Mouse (Mus musculus) embryonic facial prominence, embryonic 10.5 days (tissue): Measurements from ENCODE around the gene Tent5b. TPM values are rescaled to one million over a fixed set of nuclear protein-coding genes. Genes with fewer than 3 reads are reported as not detected.
"Not testable (repeated sequence)": the region's sequence is repeated elsewhere in the genome, so short reads cannot be mapped to it uniquely, and the experiment has no call there.

Experiments
- DNase-seq: peaks from one replicate; pipeline ENCODE4 v3.0.0-alpha.2; 2017; ENCODE audit warnings: low spot score
- H3K27ac ChIP-seq: fragments of 300-500 bp; sonication (generic); replicated peaks from 2 replicates; pipeline ENCODE4 v1.5.1; 2016; ENCODE audit warnings: mild to moderate bottlenecking
- H3K27me3 ChIP-seq: fragments of 300-500 bp; sonication (generic); replicated peaks from 2 replicates; pipeline ENCODE4 v1.6.1; 2016; ENCODE audit warnings: low read depth, mild to moderate bottlenecking; ENCODE audit not compliant: poor library complexity, severe bottlenecking
- H3K36me3 ChIP-seq: fragments of 300-500 bp; sonication (generic); replicated peaks from 2 replicates; pipeline ENCODE4 v1.6.1; 2016; ENCODE audit warnings: mild to moderate bottlenecking, moderate library complexity
- H3K4me1 ChIP-seq: fragments of 300-500 bp; sonication (generic); 2 replicates; pipeline ENCODE4 v1.6.1; 2016
- H3K4me3 ChIP-seq: fragments of 300-500 bp; sonication (generic); 2 replicates; pipeline ENCODE4 v1.5.1; 2016; ENCODE audit warnings: mild to moderate bottlenecking, moderate library complexity
- H3K9me3 ChIP-seq: fragments of 300-500 bp; sonication (generic); 2 replicates; pipeline ENCODE4 v1.6.1; 2016; ENCODE audit warnings: mild to moderate bottlenecking
- WGBS: fragments of 180-500 bp; shearing (Covaris S2); methylation state at CpG from one replicate; pipeline ENCODE4 v1.1.7; 2016; 5-methylcytosine and 5-hydroxymethylcytosine counted together
- polyA plus RNA-seq: library from polyadenylated mRNA; unstranded; fragments of >200 nt; fragmentation: Nextera tagmentation; extraction: Ambion mirVana; gene quantifications from 2 replicates; pipeline ENCODE4 v1.2.1, GENCODE M21; 2016

The Tent5b gene
- polyA plus RNA-seq, 1 experiment from 2014 or later, result 1.0 TPM

DNA sequence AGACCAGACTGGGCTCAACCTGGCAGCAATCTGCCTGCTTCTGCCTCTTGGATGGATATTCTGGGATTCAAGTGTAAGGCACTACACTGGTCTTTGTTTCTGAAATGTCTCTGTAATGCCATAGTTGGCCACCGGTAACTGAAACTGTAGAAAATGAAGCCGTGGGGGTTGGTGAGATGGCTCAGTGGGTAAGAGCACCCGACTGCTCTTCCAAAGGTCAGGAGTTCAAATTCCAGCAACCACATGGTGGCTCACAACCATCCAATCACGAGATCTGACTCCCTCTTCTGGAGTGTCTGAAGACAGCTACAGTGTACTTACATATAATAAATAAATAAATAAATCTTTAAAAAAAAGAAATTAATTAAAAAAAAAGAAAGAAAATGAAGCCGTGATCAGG is 32.6 kb downstream of the Tent5b start:
- H3K27ac ChIP-seq, H3K36me3 ChIP-seq, H3K4me3 ChIP-seq, H3K4me1 ChIP-seq, DNase-seq, H3K9me3 ChIP-seq: not testable (repeated sequence)
- H3K27me3 ChIP-seq, result peaks cover 29% of the 10 kb centered on the region
- WGBS, result 42% methylated on average over 5 of the region's 5 CpGs

DNA sequence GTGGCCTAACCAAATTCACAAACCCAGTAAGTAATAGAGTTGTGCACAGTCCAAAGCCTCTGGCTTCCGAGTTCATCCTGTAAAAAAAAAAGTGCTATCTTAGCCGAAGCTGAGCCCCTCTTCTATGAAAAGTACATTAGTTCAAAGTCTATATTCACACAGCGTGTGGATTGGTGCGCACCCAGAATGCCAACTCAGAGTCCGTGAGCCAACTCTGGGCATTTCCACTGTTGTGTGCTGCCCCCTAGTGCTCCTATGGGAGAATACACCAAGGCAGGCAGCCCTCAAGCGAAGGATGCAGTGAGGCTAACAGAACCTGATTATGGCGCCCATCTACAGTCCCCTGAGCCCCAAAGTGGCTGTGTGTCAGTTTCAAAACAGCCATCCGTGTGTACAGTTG is 33.0 kb downstream of the Tent5b start:
- WGBS, result 15% methylated on average over 8 of the region's 8 CpGs
- DNase-seq, result peak; percentile 76
- Histone ChIP-seq H3K9me3 (no peaks in the 10 kb centered on the region), H3K4me1 (no peaks in the 10 kb centered on the region), H3K27ac (no peak overlapping the region), H3K27me3 (peaks cover 31% of the 10 kb centered on the region), H3K4me3 (no peak overlapping the region), H3K36me3 (no peaks in the 10 kb centered on the region)

DNA sequence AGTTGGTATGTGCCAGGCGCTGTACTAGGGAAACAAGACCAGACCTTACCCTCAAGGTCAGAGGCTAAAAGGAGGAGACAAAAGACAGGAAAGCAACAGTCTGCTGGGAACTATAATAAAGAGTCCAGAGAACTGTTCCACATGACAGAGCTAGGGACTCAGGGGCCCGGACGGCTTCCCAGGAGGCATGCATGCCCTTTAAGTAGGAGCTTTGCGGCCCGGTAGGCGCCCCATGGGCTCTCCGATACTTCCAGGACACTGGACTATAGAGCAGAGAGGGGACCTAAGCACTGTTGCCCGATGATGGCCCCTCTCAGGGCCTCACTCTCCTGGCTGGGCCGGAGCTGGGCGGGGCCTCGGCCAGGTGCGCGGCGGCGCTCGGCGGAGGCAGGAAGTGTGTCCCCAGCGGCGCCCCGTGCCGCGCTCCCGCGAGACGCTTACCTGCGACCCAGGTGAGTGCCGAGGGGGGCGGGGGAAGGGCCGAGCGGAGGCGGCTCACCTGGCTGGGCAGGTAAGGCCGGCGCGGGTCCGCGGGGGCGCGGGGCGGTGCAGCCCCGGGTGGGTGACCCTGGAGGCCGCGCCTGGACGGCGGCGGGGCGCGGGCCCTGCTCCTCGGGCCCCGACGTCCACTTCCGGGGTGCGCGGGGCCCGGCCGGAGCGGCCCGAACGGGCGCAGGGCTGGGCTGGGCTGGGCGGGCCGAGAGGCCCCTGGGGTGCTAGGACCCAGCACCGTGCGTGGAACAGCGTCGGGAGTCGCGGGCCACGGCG is 38.9 kb downstream of the Tent5b start, which contains the start of gene Kdf1:
Gene Kdf1 (plus strand): TSS at position 363 of the 768 bp plus-strand sequence.
- peaks cover 57% of the 10 kb centered on the region for H3K27me3 ChIP-seq
- H3K36me3 ChIP-seq, result no peaks in the 10 kb centered on the region
- no peaks in the 10 kb centered on the region for H3K9me3 ChIP-seq
- peak within 1 kb of the TSS; percentile 59 for H3K4me3 ChIP-seq
- peaks cover 13% of the 10 kb centered on the region for H3K4me1 ChIP-seq
- WGBS, result 4% methylated on average over 69 of the region's 69 CpGs
- peak; percentile 68 for DNase-seq
- peak within 1 kb of the TSS; percentile 78 for H3K27ac ChIP-seq

DNA sequence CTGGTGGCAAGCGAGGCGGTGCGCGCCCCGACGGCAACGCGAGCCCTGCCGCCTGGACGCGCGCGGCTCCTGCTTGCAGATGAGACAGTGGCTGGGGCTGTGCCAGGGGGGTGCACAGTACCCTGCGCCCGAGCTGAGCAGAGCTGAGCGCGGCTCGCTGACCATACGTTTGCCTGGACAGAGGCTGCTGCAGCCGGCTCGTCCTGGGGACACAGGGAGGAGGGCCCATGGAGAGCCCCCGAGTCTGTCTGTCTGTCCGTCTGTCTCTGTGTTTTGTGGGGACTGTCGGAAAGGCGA is 39.4 kb downstream of the Tent5b start:
- peaks cover 57% of the 10 kb centered on the region for H3K27me3 ChIP-seq
- 5% methylated on average over 25 of the region's 25 CpGs for WGBS

DNA sequence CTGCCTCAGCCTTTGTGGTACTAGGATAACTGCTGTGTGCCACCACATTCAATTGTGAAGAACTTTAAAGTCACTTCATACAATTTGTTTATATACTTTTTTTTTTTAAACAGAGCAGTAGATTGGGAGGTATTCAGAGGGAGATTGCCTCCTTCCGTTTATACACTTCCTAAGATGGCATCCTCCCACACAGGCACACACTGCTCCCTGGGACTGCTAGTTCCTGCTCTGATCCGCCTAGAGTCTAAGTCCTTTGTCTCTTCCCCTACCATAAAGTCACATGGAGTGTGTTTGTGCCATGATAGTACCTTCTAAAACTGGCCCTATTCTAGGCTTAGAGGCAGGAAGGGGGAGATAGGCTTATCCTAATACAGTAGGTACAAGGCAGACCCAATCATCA is 41.6 kb downstream of the Tent5b start:
- no peak overlapping the region for H3K4me3 ChIP-seq
- 76% methylated on average over 2 of the region's 2 CpGs for WGBS
- peaks cover 13% of the 10 kb centered on the region for H3K4me1 ChIP-seq
- DNase-seq, result no peak
- H3K27ac ChIP-seq, result no peak overlapping the region
- H3K9me3 ChIP-seq, result 0 out of 2 replicates have a peak, but pooled peaks cover 3% of the 10 kb centered on the region
- H3K27me3 ChIP-seq, result peaks cover 53% of the 10 kb centered on the region
- H3K36me3 ChIP-seq, result peaks cover 4% of the 10 kb centered on the region

More for the DNA sequence above, 39.4 kb downstream of the Tent5b start:
- Histone ChIP-seq H3K9me3 (no peaks in the 10 kb centered on the region), H3K36me3 (no peaks in the 10 kb centered on the region), H3K4me1 (peaks cover 13% of the 10 kb centered on the region), H3K4me3 (peak overlapping the region; percentile 59), H3K27ac (peak overlapping the region; percentile 78; the same call in 1 of the 2 replicates)
- DNase-seq, result no peak

DNA sequence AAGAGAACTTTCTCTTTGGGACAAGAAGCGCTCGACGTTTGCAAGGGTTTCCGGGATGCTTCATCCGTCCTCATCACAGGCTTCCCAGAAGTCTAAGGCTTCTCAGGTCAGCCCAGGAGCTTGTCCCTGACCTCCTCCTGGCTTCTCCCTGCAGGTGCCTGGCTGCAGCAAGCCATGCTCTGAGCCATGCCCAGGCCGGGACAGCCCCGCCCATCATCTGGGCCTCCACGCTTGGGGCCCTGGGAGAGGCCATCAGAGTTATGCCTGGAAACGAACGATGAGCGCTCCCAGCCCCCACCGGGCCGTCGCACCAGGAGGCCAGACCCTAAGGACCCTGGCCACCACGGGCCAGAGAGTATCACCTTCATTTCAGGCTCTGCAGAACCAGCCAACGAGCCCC is 47.9 kb downstream of the Tent5b start:
- Histone ChIP-seq H3K4me1 (no peaks in the 10 kb centered on the region), H3K9me3 (0 out of 2 replicates have a peak, but pooled peaks cover 3% of the 10 kb centered on the region), H3K36me3 (peaks cover 67% of the 10 kb centered on the region), H3K4me3 (no peak overlapping the region), H3K27me3 (no peaks in the 10 kb centered on the region), H3K27ac (no peak overlapping the region)
- DNase-seq, result no peak
- WGBS, result 66% methylated on average over 16 of the region's 16 CpGs

DNA sequence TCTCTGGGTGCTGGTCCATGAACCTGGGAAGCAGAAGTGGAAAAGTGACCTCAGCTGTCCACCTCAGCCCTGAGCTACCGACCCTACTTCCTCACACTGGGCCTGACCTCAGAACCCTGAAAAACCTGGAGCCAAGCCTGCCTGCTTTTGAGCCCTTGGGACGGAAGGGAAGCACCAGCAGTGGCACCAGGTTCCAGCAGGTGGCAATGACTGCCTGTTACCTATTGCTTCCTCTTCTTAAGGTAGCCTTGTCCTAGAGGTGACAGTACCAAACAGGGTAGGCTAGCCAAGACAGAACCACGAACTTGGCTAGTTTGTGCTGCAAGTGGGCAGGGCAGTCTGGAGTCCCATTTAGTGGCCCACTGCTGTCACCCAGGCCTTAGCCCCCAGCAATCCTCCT is 52.8 kb downstream of the Tent5b start:
- WGBS, result 89% methylated on average over 3 of the region's 3 CpGs

DNA sequence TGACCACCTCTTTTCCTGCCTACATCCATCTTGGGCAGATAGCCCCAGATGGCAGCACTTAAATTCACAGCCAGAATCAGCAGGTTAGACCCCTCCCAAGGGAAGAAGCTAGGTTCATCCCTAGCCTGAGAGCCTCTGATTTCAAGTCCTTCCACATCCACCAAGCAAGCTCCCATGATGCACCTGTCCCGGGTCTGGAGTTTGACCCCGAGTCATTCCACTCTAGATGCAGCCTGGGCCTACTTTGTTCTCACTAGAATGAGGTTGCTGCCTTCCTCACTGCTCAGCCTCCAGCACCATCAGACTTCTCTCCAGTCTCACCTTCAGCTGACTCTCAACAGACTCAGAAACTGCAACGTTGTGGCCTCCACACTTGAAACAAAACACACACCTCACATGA is 56.1 kb downstream of the Tent5b start:
- Histone ChIP-seq H3K4me1 (no peaks in the 10 kb centered on the region), H3K9me3 (no peaks in the 10 kb centered on the region), H3K4me3 (no peak overlapping the region), H3K27me3 (no peaks in the 10 kb centered on the region), H3K27ac (no peak overlapping the region), H3K36me3 (peaks cover 100% of the 10 kb centered on the region)
- 89% methylated on average over 3 of the region's 3 CpGs for WGBS
- DNase-seq, result no peak

More for the DNA sequence above, 52.8 kb downstream of the Tent5b start:
- Histone ChIP-seq H3K4me3 (no peak overlapping the region), H3K4me1 (no peaks in the 10 kb centered on the region), H3K27me3 (no peaks in the 10 kb centered on the region), H3K27ac (no peak overlapping the region), H3K36me3 (peaks cover 100% of the 10 kb centered on the region), H3K9me3 (no peaks in the 10 kb centered on the region)
- DNase-seq, result no peak

DNA sequence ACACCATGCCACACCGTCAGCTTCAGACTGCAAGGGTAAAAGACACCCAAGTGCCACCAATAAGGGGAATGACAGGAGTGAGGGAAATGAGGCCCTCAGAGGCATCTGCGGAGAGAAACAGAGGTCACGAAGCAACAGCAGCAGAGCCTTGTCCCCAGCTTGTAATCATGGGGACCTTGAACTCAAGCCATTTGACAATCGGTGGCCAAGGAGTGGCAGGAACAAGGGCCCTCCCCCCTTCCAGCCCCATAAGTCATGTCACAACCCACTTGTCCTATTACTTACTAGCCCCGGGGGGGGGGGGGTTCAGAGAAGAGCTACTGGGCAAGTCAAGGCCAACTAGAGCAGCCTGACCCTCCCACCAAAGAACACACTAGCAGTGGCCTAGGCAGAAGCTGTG is 56.7 kb downstream of the Tent5b start:
- WGBS, result 93% methylated on average over 5 of the region's 5 CpGs
- no peaks in the 10 kb centered on the region for H3K27me3 ChIP-seq
- H3K4me1 ChIP-seq, result no peaks in the 10 kb centered on the region
- no peak overlapping the region for H3K27ac ChIP-seq
- DNase-seq, result no peak
- no peak overlapping the region for H3K4me3 ChIP-seq
- peaks cover 100% of the 10 kb centered on the region for H3K36me3 ChIP-seq
- H3K9me3 ChIP-seq, result no peaks in the 10 kb centered on the region

Other genes starting within 250 kb of the Tent5b start
- gene Map3k6, start 239.3 kb upstream of the Tent5b start, polyA plus RNA-seq, result 1.7 and 1.8 TPM in 2 replicates
- gene Sytl1, start 217.0 kb upstream of the Tent5b start, polyA plus RNA-seq, result 1.3 and 1.6 TPM in 2 replicates
- 81.4 and 86.7 TPM in 2 replicates for gene Tmem222, start 202.3 kb upstream of the Tent5b start, polyA plus RNA-seq
- gene Wdtc1, start 126.7 kb upstream of the Tent5b start, polyA plus RNA-seq, result 17.2 and 17.7 TPM in 2 replicates
- gene Slc9a1, start 110.4 kb upstream of the Tent5b start, polyA plus RNA-seq, result 8.6 and 9.0 TPM in 2 replicates
- gene Trnp1, start 18.4 kb downstream of the Tent5b start, polyA plus RNA-seq, result 0.57 and 1.1 TPM in 2 replicates
- 11.0 and 13.6 TPM in 2 replicates for gene Kdf1, start 38.8 kb downstream of the Tent5b start, polyA plus RNA-seq
- gene Nudc, start 65.9 kb downstream of the Tent5b start, polyA plus RNA-seq, result 489 and 518 TPM in 2 replicates
- gene Nr0b2, start 73.2 kb downstream of the Tent5b start, polyA plus RNA-seq, result 0.17 TPM in 1 of 2 replicates, not detected in the other
- 10.7 and 12.2 TPM in 2 replicates for gene Gpatch3, start 94.6 kb downstream of the Tent5b start, polyA plus RNA-seq
- gene Gpn2, start 104.2 kb downstream of the Tent5b start, polyA plus RNA-seq, result 29.4 and 30.9 TPM in 2 replicates
- 27.6 and 35.7 TPM in 2 replicates for gene Sfn, start 122.0 kb downstream of the Tent5b start, polyA plus RNA-seq
- 2.3 and 3.0 TPM in 2 replicates for gene Zdhhc18, start 170.0 kb downstream of the Tent5b start, polyA plus RNA-seq
- gene Pigv, start 192.5 kb downstream of the Tent5b start, polyA plus RNA-seq, result 14.8 TPM in 2 replicates